In the genomic region with DNA sequence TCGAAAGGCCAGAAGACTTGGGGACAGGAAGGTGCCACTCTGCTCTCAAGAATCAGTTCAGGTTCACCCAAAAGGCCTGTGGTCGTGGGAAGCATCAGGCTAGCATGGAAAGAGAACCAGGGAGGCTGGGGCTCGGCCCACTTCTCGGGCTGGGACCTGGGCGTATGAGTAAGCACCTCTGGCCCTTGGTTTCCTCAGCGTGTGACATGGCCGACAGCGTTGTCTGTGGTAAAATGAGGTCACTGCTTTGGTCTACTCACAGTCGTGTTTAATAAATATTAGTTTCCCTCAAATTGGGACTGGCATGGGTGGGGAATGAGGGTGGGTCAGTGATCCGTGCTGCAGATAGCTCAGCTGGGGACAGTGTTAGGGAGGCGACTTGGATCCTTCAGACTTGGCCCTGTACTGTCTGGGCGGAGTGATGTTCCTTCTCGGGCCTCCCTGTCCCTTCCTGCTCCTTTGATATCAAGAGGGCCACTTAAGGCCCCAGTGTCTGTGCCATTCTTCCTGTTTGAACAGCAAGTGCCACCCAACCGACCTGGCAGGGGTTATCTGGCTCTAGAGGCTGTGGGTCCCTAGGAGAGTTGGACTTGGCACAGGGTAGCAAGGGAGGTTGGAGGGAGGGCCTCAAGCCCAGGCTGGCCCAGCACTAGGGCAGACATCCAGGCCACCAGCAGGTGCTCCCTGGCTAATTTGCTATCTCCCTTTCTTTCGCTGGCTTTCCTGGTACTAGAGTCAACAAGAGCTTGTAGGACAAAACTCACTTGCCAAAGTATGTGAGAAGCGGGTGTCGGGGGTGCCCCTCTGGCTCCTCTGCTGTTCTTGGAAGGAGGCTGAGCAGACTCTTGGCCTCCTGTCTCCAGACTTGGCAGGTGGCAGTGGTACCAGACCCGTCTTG, we compare ENCODE assay signal across 11 mouse cellular contexts. TPM values are rescaled to one million over a fixed set of nuclear protein-coding genes. Genes with fewer than 3 reads are reported as not detected.
DNase-seq lines count a peak whose midpoint lies in the region; ATAC-seq and TF ChIP-seq lines count a peak whose summit lies in the region.
"Had no signal": no experiment of that assay in that cellular context is flagged by ENCODE, and none has a peak within 500 bp of the region (broad histone marks: within the 10 kb centered on the region; RNA-seq: fewer than 3 reads in every experiment).

No protein-coding gene starts in this region.

- WGBS in limb, embryonic 11.5 days: 84% methylated on average over 18 of the region's 18 CpGs

- DNase-seq in cerebellum, postnatal 14 days: peak; percentile 56 to 66
- no peak for DNase-seq in cerebellum, postnatal 4 days (ENCODE audit: low spot score in 2 of 2)
- DNase-seq in left cerebral cortex, adult 2 months (ENCODE audit: extremely low spot score in 1 of 2, low spot score in 2 of 2): no peak
- no peak for DNase-seq in left cerebral cortex, adult 11 months (ENCODE audit: low spot score)
- DNase-seq in limb, embryonic 11.5 days (ENCODE audit: low spot score): no peak
- DNase-seq in ovary, adult 18-20 months (ENCODE audit: low spot score): no peak
- DNase-seq in right cerebral cortex, adult 2 months (ENCODE audit: low spot score in 2 of 2): no peak
- DNase-seq: embryo, embryonic 11 days had no signal

- no peak overlapping the region for H3K9ac ChIP-seq in limb, embryonic 11.5 days (ENCODE audit: low read length)

- H3ac ChIP-seq in myocyte (ENCODE audit: control insufficient read depth, insufficient read length): no peak overlapping the region

- no peak; the same call in 1 of the 2 replicates for TF ChIP-seq CTCF in left cerebral cortex, adult 2 months (IDR thresholded peaks at IDR 0.05)

- H3K27me3 ChIP-seq in limb, embryonic 11.5 days (ENCODE audit: control insufficient read depth, insufficient read depth, low read length): no peaks in the 10 kb centered on the region
- no peaks in the 10 kb centered on the region for H3K27me3 ChIP-seq in myocyte (ENCODE audit: control insufficient read depth, insufficient read depth, insufficient read length)

- H3K36me3 ChIP-seq in limb, embryonic 11.5 days (ENCODE audit: control insufficient read depth, insufficient read depth, low read length): no peaks in the 10 kb centered on the region
- no peaks in the 10 kb centered on the region for H3K36me3 ChIP-seq in myocyte (ENCODE audit: control insufficient read depth, insufficient read depth)

- peaks cover 44% of the 10 kb centered on the region for H3K4me1 ChIP-seq in limb, embryonic 11.5 days (ENCODE audit: control insufficient read depth, insufficient read depth, low read length)

- H3K79me2 ChIP-seq in myocyte (ENCODE audit: control insufficient read depth, insufficient read depth): no peaks in the 10 kb centered on the region

- no peak for ATAC-seq in limb, embryonic 11.5 days (ENCODE audit: insufficient number of reproducible peaks, low FRiP score, low TSS enrichment, low read depth)

- peak overlapping the region; percentile 89 for H3K27ac ChIP-seq in left cerebral cortex, adult 2 months
- H3K27ac ChIP-seq in limb, embryonic 11.5 days (replicated peaks; ENCODE audit: low read depth, low read length): 0 out of 2 replicates have a peak overlapping the region, but pooled peaks have one; percentile 14

- no peak overlapping the region for H3K4me2 ChIP-seq in limb, embryonic 11.5 days (ENCODE audit: low read depth, severe bottlenecking)
- H3K4me2 ChIP-seq in myocyte (ENCODE audit: low read depth): peak overlapping the region; percentile 15

- H3K4me3 ChIP-seq in left cerebral cortex, adult 2 months: no peak overlapping the region
- no peak overlapping the region for H3K4me3 ChIP-seq in limb, embryonic 11.5 days (ENCODE audit: low read depth, low read length)
- H3K4me3 ChIP-seq in myocyte: no peak overlapping the region

- no peak for TF ChIP-seq POLR2A in myocyte (IDR thresholded peaks at IDR 0.05; ENCODE audit: insufficient read length, low read depth)

- no peaks in the 10 kb centered on the region for H3K9me3 ChIP-seq in limb, embryonic 11.5 days (ENCODE audit: control insufficient read depth, low read length)

- intact Hi-C loops in left cerebral cortex, adult 2 months (cut with DNase I): loop anchor here (1.0 kb wide), 1 partner anchor 19 kb away; no protein-coding TSS in a partner anchor

TF ChIP-seq in myocyte, 11 proteins besides CTCF, POLR2A, EP300 and RAD21:
- TF ChIP-seq TCF12 (IDR thresholded peaks at IDR 0.05; ENCODE audit: insufficient read depth, poor library complexity, severe bottlenecking) (no peak), MAX (IDR thresholded peaks at IDR 0.05; ENCODE audit: low read depth) (no peak), POLR2AphosphoS2 (IDR thresholded peaks at IDR 0.05; ENCODE audit: insufficient read length, low read depth) (no peak), MYOD1 (IDR thresholded peaks at IDR 0.05; ENCODE audit: control insufficient read depth in 1 of 3, insufficient read length in 2 of 3, low read depth in 2 of 3) (peak in 2 of 3 experiments; percentile 38 to 72), MYOG (IDR thresholded peaks at IDR 0.05; ENCODE audit: control insufficient read depth in 1 of 3, insufficient read depth in 1 of 3, insufficient read length in 2 of 3, low read depth in 2 of 3) (peak; percentile 11 to 62 (median 47))
TF ChIP-seq in myocyte: peak in this region for 2.

RNA-seq across cellular contexts. Expression of gene Ccr7, which starts 26.8 kb away (rescaled TPM):
- total RNA-seq in left cerebral cortex, adult 2 months (2021): not detected
- polyA plus RNA-seq in limb, embryonic 11.5 days (2014; fragmentation: Nextera tagmentation; extraction: Ambion mirVana): 1.0 and 1.3 TPM in 2 replicates
- polyA plus RNA-seq in myocyte (2012; fragmentation: generic; extraction: Trizol): 0.38 TPM
- total RNA-seq: granulocyte monocyte progenitor cell, adult 5-6 weeks; layer of hippocampus, postnatal 10 days had no signal

RNA-seq across cellular contexts. Expression of gene Tns4, which starts 38.9 kb away (rescaled TPM):
- 1 to 10 TPM in 1 of 2 experiments, under 1 TPM in 1; 0.19 to 1.1 TPM for total RNA-seq in left cerebral cortex, adult 2 months (2021)
- polyA plus RNA-seq in limb, embryonic 11.5 days (2014; fragmentation: Nextera tagmentation; extraction: Ambion mirVana): 1.2 and 1.6 TPM in 2 replicates
- 0.11 TPM for polyA plus RNA-seq in myocyte (2012; fragmentation: generic; extraction: Trizol)

Comparison
In these comparisons a context has a peak if more than half of its experiments do, and no peak if none do; other contexts are left out.
1. DNase-seq: peak in cerebellum, postnatal 14 days (2 of 2); none in cerebellum, postnatal 4 days (0 of 2), left cerebral cortex, adult 2 months (0 of 2), left cerebral cortex, adult 11 months (single experiment), limb, embryonic 11.5 days (single experiment), ovary, adult 18-20 months (single experiment) and right cerebral cortex, adult 2 months (0 of 2).